Mouse (Mus musculus): ENCODE results near the gene Pigz. TPM values are rescaled to one million over a fixed set of nuclear protein-coding genes. Genes with fewer than 3 reads are reported as not detected.
A peak's percentile ranks its signal among the peaks of the same experiment; 100 is the strongest.
"Not testable (repeated sequence)": the region's sequence is repeated elsewhere in the genome, so short reads cannot be mapped to it uniquely, and the experiment has no call there.

The Pigz gene
- total and polyA plus RNA-seq, 2 experiments from 2014 or later: 5.2 to 6.1 TPM

DNA sequence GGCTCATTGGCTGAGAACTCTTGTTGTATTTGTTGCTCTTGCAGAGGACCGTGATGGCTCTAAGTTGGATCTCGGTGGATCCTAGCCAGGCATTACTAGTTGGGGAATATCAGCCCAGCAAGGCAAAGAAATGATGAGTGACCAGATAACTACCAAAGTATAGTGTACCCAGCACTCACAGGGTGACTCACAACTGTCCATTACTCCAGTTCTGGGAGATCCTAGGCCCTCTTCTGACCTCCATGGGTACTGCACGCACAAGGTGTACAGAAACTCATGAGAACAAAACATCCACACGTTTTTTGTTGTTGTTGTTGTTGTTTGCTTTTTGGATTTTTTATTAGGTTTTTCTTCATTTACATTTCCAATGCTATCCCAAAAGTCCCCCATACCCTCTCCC lies 2.9 kb downstream of the Pigz start:
- peak; percentile 31 for TF ChIP-seq CTCF (IDR thresholded peaks at IDR 0.05; ENCODE audit: low read depth)
- 88% methylated on average over 4 of the region's 4 CpGs for WGBS
- ATAC-seq: no peak
- Histone ChIP-seq H3K9ac (replicated peaks; ENCODE audit: low read length) (no peak overlapping the region), H3K4me1 (ENCODE audit: insufficient read depth, low read length) (peaks cover 22% of the 10 kb centered on the region), H3K4me3 (ENCODE audit: low read length) (no peak overlapping the region), H3K36me3 (ENCODE audit: insufficient read depth, low read length) (no peaks in the 10 kb centered on the region), H3K9me3 (ENCODE audit: low read length) (no peaks in the 10 kb centered on the region), H3K27ac (no peak overlapping the region), H3K4me2 (ENCODE audit: low read depth, low read length) (no peak overlapping the region), H3K27me3 (ENCODE audit: insufficient read depth, low read length) (no peaks in the 10 kb centered on the region)
- no peak for DNase-seq (ENCODE audit: low spot score)

DNA sequence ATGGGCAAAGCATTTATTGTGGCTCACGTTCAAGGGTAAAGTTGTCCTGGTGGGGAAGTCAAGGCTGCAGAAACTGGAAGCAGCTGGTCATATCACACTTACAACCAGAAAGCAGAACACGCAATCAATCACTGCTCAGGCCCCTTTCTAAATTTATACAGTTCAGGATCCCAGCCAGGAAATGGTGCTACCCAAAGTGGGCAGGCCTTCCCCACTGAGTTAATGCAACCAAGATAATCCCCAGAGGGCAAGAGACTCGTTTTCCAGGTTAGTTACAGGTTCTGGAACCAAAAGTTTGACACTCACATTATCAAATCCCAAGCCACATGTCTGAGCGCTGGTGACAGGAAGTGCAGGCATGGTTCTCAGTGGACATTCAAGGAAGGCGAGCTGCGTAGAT lies 5.2 kb downstream of the Pigz start:
- ATAC-seq (no peak), DNase-seq (ENCODE audit: low spot score) (no peak)
- Histone ChIP-seq H3K9me3 (ENCODE audit: low read length) (no peaks in the 10 kb centered on the region), H3K27me3 (ENCODE audit: insufficient read depth, low read length) (no peaks in the 10 kb centered on the region), H3K36me3 (ENCODE audit: insufficient read depth, low read length) (no peaks in the 10 kb centered on the region), H3K9ac (replicated peaks; ENCODE audit: low read length) (no peak overlapping the region), H3K4me3 (ENCODE audit: low read length) (no peak overlapping the region), H3K4me2 (ENCODE audit: low read depth, low read length) (no peak overlapping the region), H3K4me1 (ENCODE audit: insufficient read depth, low read length) (peaks cover 14% of the 10 kb centered on the region), H3K27ac (no peak overlapping the region)
- 79% methylated on average over 6 of the region's 6 CpGs for WGBS
- no peak for TF ChIP-seq CTCF (IDR thresholded peaks at IDR 0.05; ENCODE audit: low read depth)

DNA sequence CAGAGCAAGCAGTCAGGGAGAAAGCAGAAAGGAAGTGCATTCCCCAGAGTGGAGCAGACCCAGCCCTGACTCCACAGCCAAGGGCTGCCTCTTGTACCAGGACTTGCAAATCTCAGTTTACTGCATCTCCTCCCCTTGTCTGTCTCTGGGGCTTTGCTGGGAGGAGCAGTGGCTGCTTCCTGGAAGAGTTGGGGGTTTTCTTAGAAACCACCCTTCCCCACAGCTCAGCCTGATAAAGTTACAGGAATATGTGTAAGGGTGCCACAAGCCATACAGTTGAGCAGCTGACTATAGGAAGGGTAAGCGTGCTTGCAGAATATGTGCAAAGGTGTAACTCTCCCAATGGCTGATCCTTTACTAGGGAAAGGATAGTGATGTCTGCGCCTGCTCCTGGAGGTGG lies 6.9 kb downstream of the Pigz start:
- 0 out of 2 replicates have a peak, but pooled peaks cover 1% of the 10 kb centered on the region for H3K4me1 ChIP-seq (ENCODE audit: insufficient read depth, low read length)
- no peak for TF ChIP-seq CTCF (IDR thresholded peaks at IDR 0.05; ENCODE audit: low read depth)
- H3K27me3 ChIP-seq (ENCODE audit: insufficient read depth, low read length): no peaks in the 10 kb centered on the region
- DNase-seq (ENCODE audit: low spot score): no peak
- H3K27ac ChIP-seq: no peak overlapping the region
- no peak for ATAC-seq
- no peak overlapping the region for H3K4me3 ChIP-seq (ENCODE audit: low read length)
- H3K9ac ChIP-seq (replicated peaks; ENCODE audit: low read length): no peak overlapping the region
- H3K4me2 ChIP-seq (ENCODE audit: low read depth, low read length): no peak overlapping the region
- WGBS: 79% methylated on average over 2 of the region's 2 CpGs
- no peaks in the 10 kb centered on the region for H3K36me3 ChIP-seq (ENCODE audit: insufficient read depth, low read length)
- H3K9me3 ChIP-seq (ENCODE audit: low read length): no peaks in the 10 kb centered on the region

GRCm38 (mm10) chr16:31943980-31944379 lies 10.3 kb downstream of the Pigz start:
- no peaks in the 10 kb centered on the region for H3K27me3 ChIP-seq (ENCODE audit: insufficient read depth, low read length)
- H3K4me2 ChIP-seq (ENCODE audit: low read depth, low read length): no peak overlapping the region
- TF ChIP-seq CTCF (IDR thresholded peaks at IDR 0.05; ENCODE audit: low read depth): peak; percentile 90
- 3% methylated on average over 10 of the region's 10 CpGs for WGBS
- no peak overlapping the region for H3K4me3 ChIP-seq (ENCODE audit: low read length)
- H3K36me3 ChIP-seq (ENCODE audit: insufficient read depth, low read length): no peaks in the 10 kb centered on the region
- ATAC-seq (peak; percentile 36; the same call in 1 of the 2 replicates), DNase-seq (ENCODE audit: low spot score) (peak; percentile 87)
- no peaks in the 10 kb centered on the region for H3K9me3 ChIP-seq (ENCODE audit: low read length)
- peaks cover 16% of the 10 kb centered on the region for H3K4me1 ChIP-seq (ENCODE audit: insufficient read depth, low read length)
- no peak overlapping the region for H3K9ac ChIP-seq (replicated peaks; ENCODE audit: low read length)
- H3K27ac ChIP-seq: no peak overlapping the region

- Histone ChIP-seq H3K27me3 (ENCODE audit: insufficient read depth, low read length) (no peaks in the 10 kb centered on the region), H3K36me3 (ENCODE audit: insufficient read depth, low read length) (no peaks in the 10 kb centered on the region), H3K27ac (no peak overlapping the region), H3K4me2 (ENCODE audit: low read depth, low read length) (no peak overlapping the region), H3K9ac (replicated peaks; ENCODE audit: low read length) (no peak overlapping the region), H3K9me3 (ENCODE audit: low read length) (no peaks in the 10 kb centered on the region), H3K4me3 (ENCODE audit: low read length) (no peak overlapping the region), H3K4me1 (ENCODE audit: insufficient read depth, low read length) (peaks cover 24% of the 10 kb centered on the region)
- WGBS: 74% methylated on average over 12 of the region's 12 CpGs
- no peak for DNase-seq (ENCODE audit: low spot score)
- no peak for ATAC-seq
- no peak for TF ChIP-seq CTCF (IDR thresholded peaks at IDR 0.05; ENCODE audit: low read depth)
Measured at GRCm38 (mm10) chr16:31944698-31945255, 11.1 kb downstream of the Pigz start.

GRCm38 (mm10) chr16:31945372-31945771 lies 11.7 kb downstream of the Pigz start:
- Histone ChIP-seq H3K4me2 (ENCODE audit: low read depth, low read length) (no peak overlapping the region), H3K4me1 (ENCODE audit: insufficient read depth, low read length) (peaks cover 24% of the 10 kb centered on the region), H3K36me3 (ENCODE audit: insufficient read depth, low read length) (no peaks in the 10 kb centered on the region), H3K27ac (no peak overlapping the region), H3K9me3 (ENCODE audit: low read length) (no peaks in the 10 kb centered on the region), H3K9ac (replicated peaks; ENCODE audit: low read length) (no peak overlapping the region), H3K4me3 (ENCODE audit: low read length) (no peak overlapping the region), H3K27me3 (ENCODE audit: insufficient read depth, low read length) (no peaks in the 10 kb centered on the region)
- no peak for TF ChIP-seq CTCF (IDR thresholded peaks at IDR 0.05; ENCODE audit: low read depth)
- 89% methylated on average over 6 of the region's 6 CpGs for WGBS
- DNase-seq (ENCODE audit: low spot score) (no peak), ATAC-seq (no peak)

- peak overlapping the region; percentile 94; the same call in 1 of the 2 replicates for H3K4me2 ChIP-seq (ENCODE audit: low read depth, low read length)
- not testable (repeated sequence) for H3K9ac ChIP-seq (replicated peaks; ENCODE audit: low read length); DNase-seq (ENCODE audit: low spot score); ATAC-seq; H3K27me3 ChIP-seq (ENCODE audit: insufficient read depth, low read length); H3K9me3 ChIP-seq (ENCODE audit: low read length); H3K4me3 ChIP-seq (ENCODE audit: low read length); H3K36me3 ChIP-seq (ENCODE audit: insufficient read depth, low read length); H3K27ac ChIP-seq
- whole genome bisulfite sequencing: 83% methylated on average over 6 of the region's 6 CpGs
- peaks cover 24% of the 10 kb centered on the region for H3K4me1 ChIP-seq (ENCODE audit: insufficient read depth, low read length)
Measured at GRCm38 (mm10) chr16:31945986-31946385, 12.3 kb downstream of the Pigz start.
